In genomic region chr8:105930602-105931001, GRCm38 (mm10) we compare ENCODE assay signal across 8 mouse cellular contexts. TPM values are rescaled to one million over a fixed set of nuclear protein-coding genes. Genes with fewer than 3 reads are reported as not detected.
DNase-seq lines count a peak whose midpoint lies in the region; ATAC-seq and TF ChIP-seq lines count a peak whose summit lies in the region.

No protein-coding gene starts in this region.

- H3K79me2 ChIP-seq in liver, adult 2 months (ENCODE audit: control insufficient read depth, insufficient read depth, low read length), result no peaks in the 10 kb centered on the region

- H3K27me3 ChIP-seq in embryonic facial prominence, embryonic 15.5 days, result no peaks in the 10 kb centered on the region
- no peaks in the 10 kb centered on the region for H3K27me3 ChIP-seq in heart, embryonic 12.5 days (replicated peaks)
- no peaks in the 10 kb centered on the region for H3K27me3 ChIP-seq in kidney, embryonic 14.5 days (ENCODE audit: control insufficient read depth, insufficient read depth, low read length)
- H3K27me3 ChIP-seq in liver, adult 2 months (ENCODE audit: control insufficient read depth, insufficient read depth, low read length), result no peaks in the 10 kb centered on the region

- no peak overlapping the region; the same call in 1 of the 2 replicates for H3K9ac ChIP-seq in embryonic facial prominence, embryonic 15.5 days
- H3K9ac ChIP-seq in heart, embryonic 12.5 days, result no peak overlapping the region
- H3K9ac ChIP-seq in kidney, embryonic 14.5 days (ENCODE audit: low read depth, low read length), result no peak overlapping the region
- H3K9ac ChIP-seq in liver, adult 2 months (ENCODE audit: low read depth, low read length), result no peak overlapping the region

- DNase-seq in CD4-positive helper T cell, adult 2 months (ENCODE audit: low read depth, low spot score), result peak; percentile 80
- no peak for DNase-seq in liver, adult 2 months (ENCODE audit: extremely low read depth, low read depth, low spot score)
- DNase-seq in naive thymus-derived CD4-positive, alpha-beta T cell, adult 2 months (ENCODE audit: low read depth), result peak; percentile 91
- DNase-seq in spleen, postnatal 4 days (ENCODE audit: low spot score in 2 of 2), result peak; percentile 87 to 98

- ATAC-seq in embryonic facial prominence, embryonic 15.5 days (ENCODE audit: insufficient number of reproducible peaks, low FRiP score, low TSS enrichment, low read depth), result 0 out of 2 replicates have a peak, but pooled peaks have one; percentile 12
- peak; percentile 13; the same call in 1 of the 2 replicates for ATAC-seq in heart, embryonic 12.5 days (ENCODE audit: insufficient number of reproducible peaks, low FRiP score)
- peak; percentile 63 for ATAC-seq in kidney, embryonic 14.5 days (ENCODE audit: low FRiP score, low TSS enrichment)

- H3K4me1 ChIP-seq in bone marrow macrophage, adult 2 months (ENCODE audit: control insufficient read depth, insufficient read depth, low read length), result no peaks in the 10 kb centered on the region
- peaks cover 3% of the 10 kb centered on the region; the same call in 1 of the 2 replicates for H3K4me1 ChIP-seq in embryonic facial prominence, embryonic 15.5 days
- H3K4me1 ChIP-seq in heart, embryonic 12.5 days (replicated peaks), result peaks cover 6% of the 10 kb centered on the region; the same call in 1 of the 2 replicates
- H3K4me1 ChIP-seq in kidney, embryonic 14.5 days (ENCODE audit: control insufficient read depth, insufficient read depth, low read length), result no peaks in the 10 kb centered on the region
- no peaks in the 10 kb centered on the region for H3K4me1 ChIP-seq in liver, adult 2 months (ENCODE audit: control insufficient read depth, insufficient read depth, low read length)

- WGBS in embryonic facial prominence, embryonic 15.5 days, result 18% methylated on average over 8 of the region's 8 CpGs
- 16% methylated on average over 8 of the region's 8 CpGs for WGBS in heart, embryonic 12.5 days
- 15% methylated on average over 8 of the region's 8 CpGs for WGBS in kidney, embryonic 14.5 days
- WGBS in liver, adult 2 months, result 34% methylated on average over 8 of the region's 8 CpGs

- H3K36me3 ChIP-seq in embryonic facial prominence, embryonic 15.5 days, result peaks cover 45% of the 10 kb centered on the region
- H3K36me3 ChIP-seq in heart, embryonic 12.5 days, result peaks cover 42% of the 10 kb centered on the region
- H3K36me3 ChIP-seq in kidney, embryonic 14.5 days (ENCODE audit: control insufficient read depth, insufficient read depth, low read length), result peaks cover 33% of the 10 kb centered on the region
- no peaks in the 10 kb centered on the region; the same call in 1 of the 2 replicates for H3K36me3 ChIP-seq in liver, adult 2 months (ENCODE audit: control insufficient read depth, insufficient read depth, low read length)

- peak; percentile 80 for TF ChIP-seq CTCF in bone marrow macrophage, adult 2 months (IDR thresholded peaks at IDR 0.05; ENCODE audit: low read depth, low read length)
- peak; percentile 98 for TF ChIP-seq CTCF in liver, adult 2 months (IDR thresholded peaks at IDR 0.05; ENCODE audit: low read depth, low read length)

- no peaks in the 10 kb centered on the region for H3K9me3 ChIP-seq in embryonic facial prominence, embryonic 15.5 days (replicated peaks)
- H3K9me3 ChIP-seq in heart, embryonic 12.5 days (replicated peaks), result no peaks in the 10 kb centered on the region
- no peaks in the 10 kb centered on the region for H3K9me3 ChIP-seq in kidney, embryonic 14.5 days (ENCODE audit: control insufficient read depth, low read length)

- no peak overlapping the region for H3K4me3 ChIP-seq in bone marrow macrophage, adult 2 months (ENCODE audit: insufficient read depth, low read length)
- no peak overlapping the region for H3K4me3 ChIP-seq in embryonic facial prominence, embryonic 15.5 days (replicated peaks)
- H3K4me3 ChIP-seq in heart, embryonic 12.5 days, result no peak overlapping the region
- H3K4me3 ChIP-seq in kidney, embryonic 14.5 days (ENCODE audit: low read length), result no peak overlapping the region
- H3K4me3 ChIP-seq in liver, adult 2 months (ENCODE audit: insufficient read depth, low read depth, low read length), result no peak overlapping the region

- no peak for TF ChIP-seq POLR2A in bone marrow macrophage, adult 2 months (IDR thresholded peaks at IDR 0.05; ENCODE audit: borderline replicate concordance, low read depth, low read length)
- no peak for TF ChIP-seq POLR2A in liver, adult 2 months (IDR thresholded peaks at IDR 0.05; ENCODE audit: extremely low read depth, insufficient read depth, low read length)

- H3K4me2 ChIP-seq in embryonic facial prominence, embryonic 15.5 days (replicated peaks), result no peak overlapping the region
- no peak overlapping the region for H3K4me2 ChIP-seq in heart, embryonic 12.5 days
- H3K4me2 ChIP-seq in kidney, embryonic 14.5 days (replicated peaks; ENCODE audit: low read depth, low read length), result no peak overlapping the region

- H3K27ac ChIP-seq in bone marrow macrophage, adult 2 months (ENCODE audit: insufficient read depth, low read depth, low read length), result no peak overlapping the region
- no peak overlapping the region for H3K27ac ChIP-seq in embryonic facial prominence, embryonic 15.5 days (replicated peaks)
- H3K27ac ChIP-seq in heart, embryonic 12.5 days (ENCODE audit: poor library complexity, severe bottlenecking), result no peak overlapping the region
- H3K27ac ChIP-seq in kidney, embryonic 14.5 days (ENCODE audit: low read depth, low read length), result no peak overlapping the region
- no peak overlapping the region for H3K27ac ChIP-seq in liver, adult 2 months (replicated peaks; ENCODE audit: insufficient read depth, low read depth, low read length)

RNA-seq across cellular contexts. Expression of gene Ctrl, which starts 3.1 kb away (rescaled TPM):
- polyA plus RNA-seq in bone marrow macrophage, adult 2 months (2012; ENCODE audit: insufficient read depth, insufficient read length, missing spikeins), result 0.63 TPM in 1 of 2 replicates, not detected in the other
- 1.4 TPM in 2 replicates for polyA plus RNA-seq in embryonic facial prominence, embryonic 15.5 days (2015; fragmentation: Nextera tagmentation; extraction: Ambion mirVana)
- 0.73 and 1.1 TPM in 2 replicates for polyA plus RNA-seq in heart, embryonic 12.5 days (2016; fragmentation: Nextera tagmentation; extraction: Ambion mirVana)
- 1.5 and 2.0 TPM in 2 replicates for polyA plus RNA-seq in kidney, embryonic 14.5 days (2014; fragmentation: Nextera tagmentation; extraction: Ambion mirVana)
- total RNA-seq in liver, adult 2 months (2014; rRNA removed), result 8.5 and 59.0 TPM in 2 replicates
- polyA plus RNA-seq in liver, adult 2 months (2012; rRNA removed), result 1.6 and 2.0 TPM in 2 replicates

RNA-seq across cellular contexts. Expression of gene Psmb10, which starts 7.6 kb away (rescaled TPM):
- 150 and 151 TPM in 2 replicates for polyA plus RNA-seq in bone marrow macrophage, adult 2 months (2012; ENCODE audit: insufficient read depth, insufficient read length, missing spikeins)
- polyA plus RNA-seq in embryonic facial prominence, embryonic 15.5 days (2015; fragmentation: Nextera tagmentation; extraction: Ambion mirVana), result 31.0 and 33.8 TPM in 2 replicates
- 45.2 and 49.1 TPM in 2 replicates for polyA plus RNA-seq in heart, embryonic 12.5 days (2016; fragmentation: Nextera tagmentation; extraction: Ambion mirVana)
- polyA plus RNA-seq in kidney, embryonic 14.5 days (2014; fragmentation: Nextera tagmentation; extraction: Ambion mirVana), result 38.7 and 47.6 TPM in 2 replicates
- 86.8 and 109 TPM in 2 replicates for total RNA-seq in liver, adult 2 months (2014; rRNA removed)
- polyA plus RNA-seq in liver, adult 2 months (2012; rRNA removed), result 122 and 139 TPM in 2 replicates

RNA-seq across cellular contexts. Expression of gene Lcat, which starts 12.6 kb away (rescaled TPM):
- polyA plus RNA-seq in bone marrow macrophage, adult 2 months (2012; ENCODE audit: insufficient read depth, insufficient read length, missing spikeins), result 0.55 and 0.60 TPM in 2 replicates
- polyA plus RNA-seq in embryonic facial prominence, embryonic 15.5 days (2015; fragmentation: Nextera tagmentation; extraction: Ambion mirVana), result 2.8 and 3.3 TPM in 2 replicates
- polyA plus RNA-seq in heart, embryonic 12.5 days (2016; fragmentation: Nextera tagmentation; extraction: Ambion mirVana), result 2.0 and 2.3 TPM in 2 replicates
- polyA plus RNA-seq in kidney, embryonic 14.5 days (2014; fragmentation: Nextera tagmentation; extraction: Ambion mirVana), result 0.89 and 1.6 TPM in 2 replicates
- total RNA-seq in liver, adult 2 months (2014; rRNA removed), result 215 and 324 TPM in 2 replicates
- 919 and 969 TPM in 2 replicates for polyA plus RNA-seq in liver, adult 2 months (2012; rRNA removed)

RNA-seq across cellular contexts. Expression of gene Pskh1, which starts 30.4 kb away (rescaled TPM):
- 18.0 and 18.8 TPM in 2 replicates for polyA plus RNA-seq in bone marrow macrophage, adult 2 months (2012; ENCODE audit: insufficient read depth, insufficient read length, missing spikeins)
- polyA plus RNA-seq in embryonic facial prominence, embryonic 15.5 days (2015; fragmentation: Nextera tagmentation; extraction: Ambion mirVana), result 35.8 and 40.2 TPM in 2 replicates
- polyA plus RNA-seq in heart, embryonic 12.5 days (2016; fragmentation: Nextera tagmentation; extraction: Ambion mirVana), result 27.1 and 27.4 TPM in 2 replicates
- polyA plus RNA-seq in kidney, embryonic 14.5 days (2014; fragmentation: Nextera tagmentation; extraction: Ambion mirVana), result 20.5 and 34.5 TPM in 2 replicates
- total RNA-seq in liver, adult 2 months (2014; rRNA removed), result 19.0 and 20.1 TPM in 2 replicates
- polyA plus RNA-seq in liver, adult 2 months (2012; rRNA removed), result 35.9 and 37.9 TPM in 2 replicates

RNA-seq across cellular contexts. Expression of gene Slc12a4, which starts 35.3 kb away (rescaled TPM):
- 19.6 and 27.5 TPM in 2 replicates for polyA plus RNA-seq in bone marrow macrophage, adult 2 months (2012; ENCODE audit: insufficient read depth, insufficient read length, missing spikeins)
- polyA plus RNA-seq in embryonic facial prominence, embryonic 15.5 days (2015; fragmentation: Nextera tagmentation; extraction: Ambion mirVana), result 57.6 and 60.4 TPM in 2 replicates
- polyA plus RNA-seq in heart, embryonic 12.5 days (2016; fragmentation: Nextera tagmentation; extraction: Ambion mirVana), result 57.5 and 58.3 TPM in 2 replicates
- polyA plus RNA-seq in kidney, embryonic 14.5 days (2014; fragmentation: Nextera tagmentation; extraction: Ambion mirVana), result 16.8 and 21.8 TPM in 2 replicates
- 10.8 and 14.2 TPM in 2 replicates for total RNA-seq in liver, adult 2 months (2014; rRNA removed)
- 10.7 and 16.0 TPM in 2 replicates for polyA plus RNA-seq in liver, adult 2 months (2012; rRNA removed)

Comparison
In these comparisons a context has a peak if more than half of its experiments do, and no peak if none do; other contexts are left out.
1. ATAC-seq: peak in every context shown above with its lines; median percentile 63 in kidney, embryonic 14.5 days; 13 in heart, embryonic 12.5 days; 12 in embryonic facial prominence, embryonic 15.5 days.
2. RNA of gene Lcat, which starts 12.6 kb away (polyA plus RNA-seq): 919 to 969 TPM in liver, adult 2 months; 2.8 to 3.3 TPM in embryonic facial prominence, embryonic 15.5 days, 2.0 to 2.3 TPM in heart, embryonic 12.5 days, 0.89 to 1.6 TPM in kidney, embryonic 14.5 days and 0.55 to 0.60 TPM in bone marrow macrophage, adult 2 months; every median in the first group is over 100 times any median in the second.